Mouse (Mus musculus) kidney, adult 2 months (tissue): Measurements from ENCODE around the gene Ndc1. TPM values are rescaled to one million over a fixed set of nuclear protein-coding genes. Genes with fewer than 3 reads are reported as not detected.

Source experiments
- DNase-seq: peaks from one replicate; pipeline ENCODE4 v3.0.0; 2021
- H3K27ac ChIP-seq: fragments of 200-500 bp; 2 replicates; pipeline ENCODE4 v1.5.1; 2012; ENCODE audit warnings: low read depth, low read length, control low read depth, inconsistent platforms; ENCODE audit not compliant: insufficient read depth
- H3K27me3 ChIP-seq: fragments of 200-500 bp; replicated peaks from 2 replicates; pipeline ENCODE4 v1.6.1; 2012; ENCODE audit warnings: mild to moderate bottlenecking, moderate library complexity, low read length, inconsistent platforms; ENCODE audit not compliant: control insufficient read depth, insufficient read depth
- H3K36me3 ChIP-seq: fragments of 200-500 bp; 2 replicates; pipeline ENCODE4 v1.6.1; 2012; ENCODE audit warnings: mild to moderate bottlenecking, moderate library complexity, low read length, inconsistent platforms; ENCODE audit not compliant: control insufficient read depth, insufficient read depth
- H3K4me1 ChIP-seq: fragments of 200-500 bp; 2 replicates; pipeline ENCODE4 v1.6.1; 2011; ENCODE audit warnings: low read length; ENCODE audit not compliant: control insufficient read depth, insufficient read depth
- H3K4me3 ChIP-seq: fragments of 200-500 bp; 2 replicates; pipeline ENCODE4 v1.5.1; 2011; ENCODE audit warnings: mild to moderate bottlenecking, low read depth, low read length, control low read depth; ENCODE audit not compliant: insufficient read depth
- CTCF ChIP-seq: fragments of 200-500 bp; conservative IDR thresholded peaks from 2 replicates; pipeline ENCODE4 v1.5.1; 2011; ENCODE audit warnings: low read depth, mild to moderate bottlenecking, control low read depth, low read length, moderate library complexity, mixed read lengths; ENCODE audit not compliant: insufficient read depth, insufficient read length
- POLR2A ChIP-seq: fragments of 200-500 bp; IDR thresholded peaks from one replicate; pipeline ENCODE4 v1.6.1; 2011; ENCODE audit warnings: low read depth, low read length, control low read depth
- WGBS: fragments of 180-500 bp; shearing (Covaris S2); methylation state at CpG from one replicate; pipeline ENCODE4 v1.1.7; 2018; 5-methylcytosine and 5-hydroxymethylcytosine counted together
- polyA plus RNA-seq: library from polyadenylated mRNA; depleted of rRNA; stranded (reverse); fragments of >200 nt; gene quantifications from 2 replicates; pipeline ENCODE4 v1.2.3, GENCODE M21; 2012

Ndc1 gene
- polyA plus RNA-seq, 1 experiment: 11.3 TPM

- Histone ChIP-seq H3K4me3 (no peak overlapping the region), H3K36me3 (no peaks in the 10 kb centered on the region), H3K4me1 (peaks cover 4% of the 10 kb centered on the region; the same call in 1 of the 2 replicates), H3K27me3 (no peaks in the 10 kb centered on the region), H3K27ac (no peak overlapping the region)
- DNase-seq: peak; percentile 46
- TF ChIP-seq POLR2A: no peak
- no peak for TF ChIP-seq CTCF
- WGBS: 84% methylated on average over 5 of the region's 5 CpGs
These were observed 65.1 kb downstream of the Ndc1 start for GRCm38 (mm10) chr4:107432717-107433116.

- 9% methylated on average over 15 of the region's 15 CpGs for WGBS
- Histone ChIP-seq H3K4me1 (peaks cover 9% of the 10 kb centered on the region; the same call in 1 of the 2 replicates), H3K4me3 (peak overlapping the region; percentile 78), H3K27ac (no peak overlapping the region), H3K36me3 (no peaks in the 10 kb centered on the region), H3K27me3 (no peaks in the 10 kb centered on the region)
- no peak for TF ChIP-seq CTCF
- TF ChIP-seq POLR2A: no peak
- DNase-seq: no peak
These were observed 66.4 kb downstream of the Ndc1 start for GRCm38 (mm10) chr4:107433998-107434355.

- peak; percentile 93 for DNase-seq
- H3K4me1 ChIP-seq: peaks cover 9% of the 10 kb centered on the region; the same call in 1 of the 2 replicates
- H3K36me3 ChIP-seq: no peaks in the 10 kb centered on the region
- H3K4me3 ChIP-seq: peak within 1 kb of the TSS; percentile 78
- H3K27ac ChIP-seq: peak within 1 kb of the TSS; percentile 73
- H3K27me3 ChIP-seq: no peaks in the 10 kb centered on the region
- TF ChIP-seq POLR2A: no peak
- no peak for TF ChIP-seq CTCF
- WGBS: under 1% methylated on average over 103 of the region's 112 CpGs
These were observed 67.0 kb downstream of the Ndc1 start, which contains the start of gene Glis1 for GRCm38 (mm10) chr4:107434356-107435237. TSS of gene Glis1 (plus strand) at chr4:107434591.

GRCm38 (mm10) chr4:107435238-107435946 lies 67.8 kb downstream of the Ndc1 start:
- 15% methylated on average over 47 of the region's 47 CpGs for WGBS
- TF ChIP-seq POLR2A: no peak
- no peak for TF ChIP-seq CTCF
- Histone ChIP-seq H3K4me3 (peak overlapping the region; percentile 78), H3K4me1 (peaks cover 9% of the 10 kb centered on the region; the same call in 1 of the 2 replicates), H3K27ac (peak overlapping the region; percentile 73), H3K27me3 (no peaks in the 10 kb centered on the region), H3K36me3 (no peaks in the 10 kb centered on the region)
- peak; percentile 50 for DNase-seq

DNA sequence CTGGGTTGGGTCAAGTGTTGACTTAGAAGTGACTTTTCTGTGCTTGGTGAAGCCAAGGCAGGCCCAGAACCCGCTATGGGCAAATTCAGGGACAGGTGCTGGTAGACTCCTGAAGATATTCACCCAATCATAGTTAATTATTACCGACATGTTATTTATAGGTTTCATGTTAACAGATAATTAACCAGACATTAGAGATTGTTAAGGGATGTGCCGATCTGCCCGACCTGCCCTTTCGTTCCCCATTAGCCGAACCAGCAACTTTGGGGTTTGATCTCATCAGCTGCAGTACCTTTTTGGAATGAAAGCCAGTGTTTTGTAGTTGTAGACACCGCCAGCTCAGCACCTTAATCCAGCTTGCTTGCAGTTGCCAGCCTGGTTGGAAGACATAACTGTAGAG lies 68.9 kb downstream of the Ndc1 start:
- no peak for TF ChIP-seq POLR2A
- TF ChIP-seq CTCF: no peak
- Histone ChIP-seq H3K27me3 (no peaks in the 10 kb centered on the region), H3K36me3 (no peaks in the 10 kb centered on the region), H3K4me1 (peaks cover 16% of the 10 kb centered on the region; the same call in 1 of the 2 replicates), H3K27ac (peak overlapping the region; percentile 81), H3K4me3 (peak overlapping the region; percentile 25)
- DNase-seq: peak; percentile 89
- 55% methylated on average over 7 of the region's 7 CpGs for WGBS

DNA sequence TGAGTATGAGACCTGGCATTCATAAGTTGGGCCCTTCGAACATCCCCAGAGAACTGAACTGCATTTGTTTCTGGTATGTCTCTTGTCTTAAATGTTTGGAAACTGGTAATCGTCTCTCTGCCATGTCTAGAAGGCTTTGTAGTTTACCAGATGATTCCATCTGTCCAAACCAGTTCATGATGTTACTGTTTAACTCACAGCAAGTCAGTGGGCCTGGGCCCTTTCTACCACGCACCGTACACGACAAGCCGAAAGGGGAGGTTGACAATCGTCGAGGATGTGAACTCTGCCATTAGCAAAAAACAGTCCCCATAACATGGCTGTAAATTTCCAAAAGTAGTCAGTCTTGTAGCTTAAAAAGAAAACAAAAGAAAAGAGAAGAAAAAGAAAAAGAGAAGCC lies 71.2 kb downstream of the Ndc1 start:
- WGBS: 65% methylated on average over 8 of the region's 8 CpGs
- no peak overlapping the region for H3K4me3 ChIP-seq
- H3K36me3 ChIP-seq: no peaks in the 10 kb centered on the region
- peak overlapping the region; percentile 80 for H3K27ac ChIP-seq
- no peak for TF ChIP-seq CTCF
- TF ChIP-seq POLR2A: no peak
- H3K4me1 ChIP-seq: peaks cover 14% of the 10 kb centered on the region; the same call in 1 of the 2 replicates
- H3K27me3 ChIP-seq: no peaks in the 10 kb centered on the region
- DNase-seq: peak; percentile 68

- Histone ChIP-seq H3K4me1 (peaks cover 14% of the 10 kb centered on the region; the same call in 1 of the 2 replicates), H3K27ac (peak overlapping the region; percentile 94), H3K4me3 (peak overlapping the region; percentile 35), H3K27me3 (no peaks in the 10 kb centered on the region), H3K36me3 (no peaks in the 10 kb centered on the region)
- DNase-seq: peak; percentile 84
- 27% methylated on average over 13 of the region's 13 CpGs for WGBS
- TF ChIP-seq POLR2A (no peak), CTCF (no peak)
These were observed 72.7 kb downstream of the Ndc1 start for GRCm38 (mm10) chr4:107440306-107440705.
